Mouse (Mus musculus) Muller cell, postnatal 12 days (primary cell): ENCODE measurements around the gene Golm1.

Source experiments
- DNase-seq: peaks from one replicate; pipeline ENCODE4 v3.0.0-alpha.2; 2015; ENCODE audit errors: inconsistent ontology term

Golm1 gene

GRCm38 (mm10) chr13:59647484-59647883 lies 28.1 kb downstream of the Golm1 start:
- no peak for DNase-seq

- DNase-seq, result peak; percentile 83
These were observed 28.9 kb downstream of the Golm1 start for GRCm38 (mm10) chr13:59646674-59647244.

GRCm38 (mm10) chr13:59645491-59645890 lies 30.1 kb downstream of the Golm1 start:
- DNase-seq, result no peak

DNA sequence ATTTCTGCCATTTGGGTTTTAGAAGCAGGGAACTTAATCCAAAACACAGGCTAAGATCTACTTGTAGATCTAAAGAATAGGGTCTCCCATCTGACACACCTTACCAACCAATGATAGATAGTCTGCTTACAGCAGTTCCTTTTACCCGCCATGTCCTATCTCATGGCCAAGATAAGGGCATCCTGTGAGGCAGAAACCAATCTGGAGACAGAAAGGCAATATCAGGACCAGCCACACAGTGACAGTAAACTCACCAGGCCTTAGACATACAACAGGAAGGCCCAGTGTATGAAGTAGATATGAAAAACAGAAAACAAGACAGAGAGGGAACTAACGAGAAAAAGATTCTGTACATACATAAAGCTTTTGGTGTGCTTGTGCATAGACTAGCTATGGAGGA lies 32.8 kb downstream of the Golm1 start:
- DNase-seq, result no peak

- no peak for DNase-seq
These were observed 35.5 kb downstream of the Golm1 start for GRCm38 (mm10) chr13:59640178-59640440.

GRCm38 (mm10) chr13:59639368-59640177 lies 36.0 kb downstream of the Golm1 start:
- DNase-seq, result no peak

GRCm38 (mm10) chr13:59637800-59638199 lies 37.8 kb downstream of the Golm1 start:
- no peak for DNase-seq

DNA sequence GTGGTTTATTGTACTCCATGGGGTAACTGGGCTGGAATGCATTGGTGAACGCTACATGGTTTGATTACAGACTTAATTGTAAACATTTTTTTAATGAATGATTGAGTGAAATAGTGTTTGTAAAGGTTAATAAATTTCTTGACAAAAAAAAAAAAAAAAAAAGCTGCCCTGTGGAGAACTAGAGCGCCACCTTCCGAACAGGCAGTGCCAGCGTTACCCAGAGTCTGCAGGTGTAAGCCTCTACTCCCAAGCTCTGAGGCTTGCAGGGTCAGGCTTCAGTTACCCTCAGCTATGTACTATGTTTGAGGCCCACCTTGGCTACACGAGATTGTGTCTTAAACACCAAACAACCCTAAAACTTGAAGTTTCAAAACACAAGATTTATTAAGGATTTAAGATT lies 41.0 kb downstream of the Golm1 start:
- DNase-seq, result no peak

- DNase-seq, result no peak
These were observed 48.9 kb downstream of the Golm1 start for GRCm38 (mm10) chr13:59626739-59627138.

GRCm38 (mm10) chr13:59624903-59625302 lies 50.7 kb downstream of the Golm1 start:
- no peak for DNase-seq

DNA sequence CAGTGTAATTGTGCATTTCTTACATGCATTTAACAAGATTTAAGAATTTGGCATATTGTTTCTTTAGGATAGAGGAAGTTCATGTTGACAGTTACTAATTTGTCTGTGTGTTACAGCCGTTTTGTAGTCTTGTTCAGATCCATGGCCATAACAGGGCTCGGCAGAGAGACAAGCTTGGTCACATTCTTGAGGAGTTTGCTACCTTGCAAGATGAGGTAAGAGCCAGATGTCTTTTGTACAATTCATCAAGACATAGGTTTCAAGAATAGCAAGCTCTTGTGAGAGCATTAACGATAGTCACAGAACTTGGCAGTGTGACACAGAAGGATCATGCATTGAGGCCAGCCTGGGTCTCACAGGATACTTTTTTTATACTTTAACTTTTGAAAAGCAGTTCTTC lies 51.2 kb downstream of the Golm1 start:
- no peak for DNase-seq

GRCm38 (mm10) chr13:59621643-59622489 lies 53.7 kb downstream of the Golm1 start:
- no peak for DNase-seq

GRCm38 (mm10) chr13:59618463-59618862 lies 57.1 kb downstream of the Golm1 start:
- DNase-seq, result no peak

DNA sequence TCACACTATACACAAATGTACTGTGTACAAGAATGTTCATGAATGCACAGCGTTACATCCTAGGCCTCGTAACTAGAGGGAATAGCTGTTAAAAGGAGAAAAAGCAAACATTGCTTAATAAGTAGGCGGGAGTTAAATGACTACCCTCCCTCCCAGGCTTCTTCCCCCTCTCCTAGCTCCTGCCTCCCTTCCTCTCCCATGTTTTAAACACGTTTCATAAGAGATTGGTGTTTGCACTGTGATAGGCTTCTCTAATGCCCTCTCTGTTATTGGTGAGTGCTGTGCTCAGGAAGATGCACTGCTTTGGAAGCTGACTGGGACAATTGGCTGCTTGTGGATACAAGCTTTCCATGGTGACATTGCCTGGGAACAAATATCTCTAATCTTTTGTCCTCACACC lies 60.1 kb downstream of the Golm1 start:
- DNase-seq, result no peak

GRCm38 (mm10) chr13:59615152-59615551 lies 60.5 kb downstream of the Golm1 start:
- DNase-seq, result no peak

DNA sequence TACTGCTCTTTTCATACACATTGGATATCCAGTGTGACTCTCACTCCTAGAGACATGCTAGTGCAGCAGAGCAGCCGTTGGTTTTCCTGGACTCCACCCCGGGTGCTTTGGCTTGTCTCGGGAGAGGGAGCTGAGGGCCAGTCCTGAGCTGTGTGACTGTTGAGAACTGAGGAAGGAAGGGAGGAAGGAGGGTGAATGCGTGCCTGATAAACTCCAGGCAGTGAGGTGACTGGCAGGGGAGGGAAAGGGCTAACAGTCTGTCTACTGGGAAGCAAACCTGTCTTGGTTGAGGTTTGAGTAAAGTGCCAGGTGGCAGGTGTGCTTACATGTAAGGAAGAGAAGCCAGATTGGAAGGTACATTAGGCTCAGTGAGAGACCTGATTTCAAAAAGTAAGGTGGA lies 61.7 kb downstream of the Golm1 start:
- DNase-seq, result no peak

DNA sequence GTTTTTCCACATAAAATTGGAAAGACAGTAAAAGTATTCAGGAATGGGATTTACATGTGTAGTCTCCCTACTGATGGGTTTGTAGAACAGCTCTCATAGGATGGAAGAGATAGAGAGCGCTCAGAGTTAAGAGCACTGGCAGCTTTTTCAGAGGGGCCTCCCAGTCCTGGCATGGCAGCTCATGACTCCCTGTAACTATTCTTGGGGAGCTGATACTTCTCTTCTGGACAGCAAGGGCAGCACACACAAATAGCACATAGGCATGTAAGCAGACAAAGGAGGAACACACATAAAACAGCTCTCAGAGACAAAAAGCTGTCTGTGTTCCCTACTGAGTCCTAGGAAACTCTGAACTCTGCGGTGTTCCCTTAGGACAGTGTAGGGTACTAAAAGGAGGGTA lies 65.2 kb downstream of the Golm1 start:
- DNase-seq, result no peak

GRCm38 (mm10) chr13:59609885-59610284 lies 65.7 kb downstream of the Golm1 start:
- DNase-seq, result no peak

DNA sequence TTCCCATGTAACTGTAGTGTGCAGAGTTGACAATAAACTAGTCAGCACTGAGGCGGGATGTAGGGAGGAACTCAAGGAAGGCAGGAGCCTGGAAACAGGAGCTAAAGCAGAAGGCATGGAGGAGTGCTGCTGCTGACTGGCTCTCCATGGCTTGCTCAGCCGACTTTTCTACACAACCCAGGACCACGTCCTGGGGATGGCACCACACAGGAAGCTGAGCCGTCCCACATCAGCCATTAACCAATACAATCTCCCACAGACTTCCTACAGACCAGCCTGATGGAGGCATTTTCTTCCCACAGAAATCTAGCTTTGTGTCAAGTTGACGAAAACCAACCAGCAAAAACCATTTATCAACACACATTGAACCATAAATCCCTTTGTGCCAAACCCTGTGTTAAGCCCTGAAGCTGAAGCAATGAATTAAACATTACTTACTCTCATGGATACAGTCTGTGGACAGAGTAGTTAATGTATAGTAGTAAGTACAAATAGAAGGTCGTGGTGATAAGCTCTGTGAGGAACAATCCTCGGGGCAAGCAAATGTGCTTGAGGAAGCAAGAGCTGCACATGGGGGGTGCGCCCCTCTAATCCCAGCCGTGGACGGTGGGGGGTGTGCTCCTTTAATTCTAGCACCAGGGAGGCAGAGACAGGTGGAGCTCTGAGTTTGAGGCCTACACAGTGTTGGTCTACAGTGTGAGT lies 70.2 kb downstream of the Golm1 start:
- DNase-seq, result no peak

DNA sequence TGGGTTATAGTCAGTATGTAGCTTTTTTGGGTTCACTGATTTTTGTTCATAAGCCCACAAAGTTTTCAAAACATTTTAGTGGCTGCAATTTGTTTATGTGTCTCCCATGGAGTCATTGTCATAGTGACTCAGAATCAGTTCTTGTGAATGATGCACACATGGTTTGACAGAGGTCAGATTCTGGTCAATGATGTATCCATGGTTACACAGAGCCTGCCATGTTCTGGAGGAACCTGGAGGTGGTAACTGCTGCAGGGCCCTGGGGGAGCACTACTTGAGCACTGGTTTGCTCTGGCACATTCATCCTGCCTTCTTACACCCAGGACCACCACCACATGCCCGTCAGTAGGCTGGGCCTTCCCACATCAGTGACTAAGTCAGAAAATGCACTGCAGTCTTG lies 71.1 kb downstream of the Golm1 start:
- DNase-seq, result peak; percentile 88

GRCm38 (mm10) chr13:59603096-59603495 lies 72.5 kb downstream of the Golm1 start:
- no peak for DNase-seq

DNA sequence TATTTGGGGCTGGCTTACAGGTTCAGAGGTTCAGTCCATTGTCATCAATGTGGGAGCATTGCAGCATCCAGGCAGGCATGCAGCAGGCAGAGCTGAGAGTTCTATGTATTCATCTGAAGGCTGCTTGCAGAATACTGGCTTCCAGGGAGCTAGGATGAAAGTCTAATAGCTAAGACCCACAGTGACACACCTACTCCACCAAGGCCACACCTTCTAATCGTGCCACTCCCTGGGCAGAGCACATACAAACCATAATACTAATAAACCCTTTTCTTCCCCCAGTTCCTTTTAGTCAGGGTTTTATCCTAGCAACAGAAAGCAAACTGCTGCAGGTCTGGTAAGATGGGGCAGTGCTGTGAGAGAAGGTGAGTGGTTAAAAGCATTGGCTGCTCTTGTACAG lies 83.0 kb downstream of the Golm1 start:
- no peak for DNase-seq
